Mouse (Mus musculus): ENCODE measurements at regions not wholly inside any gene's neighbourhood (a gene's known extent, or its start where the extent isn't known, plus 50 kb on each side); places are given as distances from the start of the nearest gene placed in this dataset.

DNA sequence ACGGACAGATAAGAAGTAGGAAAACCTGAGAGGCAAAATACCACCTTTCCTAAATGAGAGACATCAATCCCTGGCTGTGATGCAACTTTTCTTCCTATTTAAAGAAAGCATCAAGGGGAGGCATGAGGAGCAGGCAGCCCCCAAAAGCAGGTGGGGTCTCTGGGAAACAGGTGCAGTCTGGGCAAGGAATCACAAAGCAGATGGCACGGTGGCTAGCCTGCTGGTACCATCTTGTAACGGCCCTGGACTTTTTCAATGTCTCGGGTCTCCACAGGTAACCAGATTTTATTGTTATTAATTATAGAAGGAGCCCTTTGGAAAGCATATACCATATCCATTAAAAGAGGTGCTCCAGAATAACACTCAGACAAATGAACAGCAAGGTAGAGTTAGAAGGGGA is 219.6 kb downstream of the Galc start:
- no peak for DNase-seq

DNA sequence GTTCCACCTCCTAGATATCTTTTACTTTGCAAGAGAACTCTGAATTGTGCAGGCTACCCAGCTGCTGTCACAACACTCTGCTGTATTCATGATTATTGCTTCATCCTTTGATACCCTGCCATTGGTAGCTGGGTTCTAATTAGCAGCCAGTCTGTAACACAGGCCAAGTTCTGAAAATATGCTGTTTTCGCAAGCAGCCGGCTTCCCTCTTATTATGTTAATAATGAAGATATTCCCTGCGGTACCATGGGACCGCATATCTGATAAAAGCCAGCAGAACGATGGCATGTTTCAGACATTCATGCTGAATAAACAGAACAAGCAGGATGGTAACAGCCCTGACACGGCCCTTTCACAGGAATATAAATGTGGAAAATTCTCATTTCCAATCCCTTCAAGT is 235.6 kb downstream of the Galc start:
- no peak for DNase-seq

DNA sequence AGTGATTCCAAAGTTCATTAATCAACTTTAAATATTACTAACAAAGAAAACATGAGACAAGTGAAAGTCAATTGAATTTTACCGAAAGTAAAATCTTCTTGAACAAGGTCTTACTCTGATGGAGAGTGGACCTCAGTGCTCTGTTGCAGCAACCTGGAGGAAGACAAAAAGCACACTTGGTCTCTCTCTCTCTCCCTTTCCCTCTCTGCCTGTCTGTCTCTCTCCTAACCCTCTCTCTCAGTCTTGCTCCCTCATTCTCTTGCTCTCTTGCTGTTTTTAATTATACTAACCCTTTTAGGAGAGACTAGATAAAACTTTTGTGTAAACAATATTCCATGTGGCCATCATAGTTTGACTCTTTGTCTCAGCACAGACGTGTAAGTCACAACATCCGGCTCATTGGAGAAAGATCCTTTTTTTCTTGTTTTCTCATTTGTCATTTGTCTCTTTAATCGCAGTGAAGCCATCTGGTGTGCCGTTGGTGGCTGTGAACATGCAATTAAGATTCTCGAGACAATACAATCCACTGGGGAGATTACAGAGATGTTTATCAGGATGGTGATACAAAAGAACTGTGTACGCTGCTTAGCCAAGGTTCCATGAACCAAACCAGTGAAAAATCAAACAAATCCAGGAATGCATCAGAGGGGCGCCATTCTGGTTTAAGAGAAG is 244.5 kb downstream of the Galc start:
- DNase-seq, result no peak

DNA sequence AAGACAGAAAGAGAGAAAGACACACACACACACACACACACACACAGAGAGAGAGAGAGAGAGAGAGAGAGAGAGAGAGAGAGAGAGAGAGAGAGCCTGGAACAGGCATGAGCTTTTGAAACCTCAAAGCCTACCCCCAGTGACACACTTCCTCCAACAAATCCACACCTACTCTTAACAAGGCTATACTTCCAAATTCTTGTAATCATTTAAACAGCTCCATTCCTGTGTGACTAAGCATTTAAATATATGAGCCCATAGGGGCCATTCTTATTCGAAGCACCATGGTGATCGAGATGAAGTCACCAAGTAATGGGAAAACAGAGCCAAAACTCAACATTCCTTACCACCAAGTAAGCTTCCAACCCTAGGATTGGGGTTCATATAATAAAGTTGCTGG is 250.1 kb downstream of the Galc start:
- DNase-seq, result no peak

DNA sequence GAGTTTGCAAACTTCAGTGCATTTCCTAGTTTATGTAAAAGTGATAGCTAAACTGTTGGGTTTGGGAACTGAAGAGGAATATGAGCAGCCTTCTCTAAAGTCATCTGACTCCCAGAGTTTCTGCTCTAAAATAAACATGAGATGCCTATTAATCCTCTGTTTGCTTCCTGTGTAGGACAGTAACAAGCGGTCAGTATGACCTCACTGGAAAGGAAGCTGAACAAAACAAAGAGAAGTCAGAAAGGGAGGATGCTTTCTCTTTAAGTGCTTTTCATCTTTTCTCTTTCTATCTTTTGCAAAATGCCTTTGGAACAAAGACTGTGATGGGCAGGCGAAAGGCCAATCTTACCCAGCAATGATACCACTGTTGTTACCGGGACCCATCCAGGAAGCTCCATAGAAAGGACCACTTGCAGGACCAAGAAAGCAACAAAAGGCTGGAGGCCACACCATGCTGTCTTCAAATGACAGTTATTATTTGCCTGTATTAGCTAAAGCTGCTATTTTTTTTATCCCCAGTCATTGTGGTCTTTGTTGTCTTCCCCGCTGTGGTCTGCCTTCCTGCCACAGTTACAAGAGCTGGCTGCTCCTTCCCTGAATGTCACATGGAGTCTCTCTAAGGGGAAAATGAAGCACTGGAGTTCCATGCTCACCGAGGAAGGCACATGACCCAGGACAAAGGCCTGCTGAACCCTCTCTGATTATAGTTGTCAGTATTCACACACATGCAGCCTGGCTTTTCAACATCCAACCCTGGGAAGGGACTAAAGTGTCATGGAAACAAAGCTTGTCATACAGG is 253.4 kb downstream of the Galc start:
- DNase-seq, result no peak

DNA sequence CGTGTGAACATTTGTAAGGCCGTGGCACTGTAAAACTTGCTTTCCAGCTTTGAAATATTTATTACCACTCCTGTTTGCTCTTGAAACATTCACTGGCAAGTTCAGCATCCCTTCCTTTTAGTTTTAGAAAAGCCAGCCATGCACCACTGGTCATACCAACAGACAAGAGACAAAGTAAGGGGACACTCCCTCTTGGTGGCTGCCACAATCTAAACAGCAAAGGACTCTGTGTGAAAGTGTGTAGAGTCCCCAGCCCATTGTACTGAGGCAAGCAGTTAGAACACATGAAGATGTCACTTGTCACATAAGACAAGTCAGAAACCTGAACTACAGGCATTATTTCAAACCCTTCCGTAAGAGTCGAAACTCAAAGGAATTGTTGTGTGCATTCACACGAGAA is 257.0 kb downstream of the Galc start:
- no peak for DNase-seq

DNA sequence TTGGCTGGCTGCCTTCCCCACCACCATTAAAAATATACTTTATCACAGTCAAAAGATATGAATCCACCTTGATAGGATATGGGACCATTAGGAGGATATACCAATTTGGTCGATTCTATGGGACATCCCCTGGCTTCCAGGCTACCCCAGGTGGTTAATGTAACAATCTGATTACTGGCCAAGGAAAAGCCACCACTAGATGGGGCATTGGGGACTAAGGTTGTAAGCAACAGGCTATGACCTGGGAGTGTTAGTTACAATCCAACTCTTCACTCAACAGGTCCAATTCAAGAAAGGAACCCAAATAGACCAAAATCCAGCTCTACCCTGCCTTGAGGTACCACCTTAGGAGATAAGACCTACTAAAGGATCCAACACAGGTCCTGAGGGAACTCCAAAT is 264.4 kb downstream of the Galc start:
- DNase-seq, result no peak

DNA sequence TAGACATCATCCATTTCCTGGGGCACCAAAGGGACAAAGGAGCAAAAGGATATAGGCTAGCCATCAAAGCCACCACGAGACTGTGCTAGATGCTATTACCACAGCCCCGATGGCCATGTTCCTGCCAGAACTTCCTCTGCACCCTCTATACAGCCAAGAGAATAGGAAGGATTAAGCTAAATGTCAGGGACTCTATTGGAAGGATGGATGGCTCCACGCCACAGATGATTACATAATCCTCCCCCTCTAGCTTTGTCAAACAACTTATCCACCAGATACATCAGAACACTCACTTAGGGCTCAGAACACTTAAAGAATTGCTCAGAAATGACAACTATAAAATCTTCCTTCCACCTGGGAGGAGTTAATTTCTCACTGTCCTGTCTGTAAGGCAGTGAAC is 265.3 kb downstream of the Galc start:
- DNase-seq, result no peak

DNA sequence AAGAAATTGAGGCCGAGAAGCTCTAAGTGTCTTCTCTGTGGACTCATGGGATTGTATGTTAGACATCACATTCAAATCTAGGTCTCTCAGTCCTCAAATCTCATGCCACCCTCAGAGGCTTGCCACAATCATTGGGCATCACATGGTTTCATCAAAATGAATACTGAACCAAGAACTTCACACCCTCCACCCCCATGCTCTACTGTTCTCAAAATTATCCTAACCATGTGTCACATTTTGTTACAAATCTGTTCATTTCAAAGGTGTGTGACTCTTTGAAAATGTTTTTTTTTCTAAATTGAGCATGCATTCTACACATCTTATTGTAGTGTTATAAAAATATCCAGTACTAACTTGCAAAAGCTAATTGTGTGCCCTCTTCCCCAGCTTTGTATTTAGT is 275.9 kb downstream of the Galc start:
- DNase-seq, result no peak

DNA sequence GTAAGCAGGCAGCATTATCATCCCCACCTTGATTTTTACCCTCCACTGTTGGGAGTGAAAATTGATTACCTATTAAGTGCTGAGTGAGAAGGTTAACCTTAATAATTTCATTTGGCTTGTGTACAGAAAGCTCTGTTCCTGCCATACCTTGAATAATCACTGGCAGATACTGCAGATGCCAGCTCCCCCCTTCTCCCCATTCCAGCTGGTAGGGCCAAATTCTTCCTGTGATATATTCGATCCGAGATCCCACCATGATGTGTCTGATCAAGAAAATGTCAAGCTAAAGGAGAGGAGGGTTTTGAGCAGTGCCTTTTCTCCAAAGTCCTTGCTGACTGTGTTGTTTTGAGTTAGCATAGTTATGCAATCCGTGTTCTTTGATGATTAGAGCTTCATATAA is 280.6 kb downstream of the Galc start:
- DNase-seq, result no peak

DNA sequence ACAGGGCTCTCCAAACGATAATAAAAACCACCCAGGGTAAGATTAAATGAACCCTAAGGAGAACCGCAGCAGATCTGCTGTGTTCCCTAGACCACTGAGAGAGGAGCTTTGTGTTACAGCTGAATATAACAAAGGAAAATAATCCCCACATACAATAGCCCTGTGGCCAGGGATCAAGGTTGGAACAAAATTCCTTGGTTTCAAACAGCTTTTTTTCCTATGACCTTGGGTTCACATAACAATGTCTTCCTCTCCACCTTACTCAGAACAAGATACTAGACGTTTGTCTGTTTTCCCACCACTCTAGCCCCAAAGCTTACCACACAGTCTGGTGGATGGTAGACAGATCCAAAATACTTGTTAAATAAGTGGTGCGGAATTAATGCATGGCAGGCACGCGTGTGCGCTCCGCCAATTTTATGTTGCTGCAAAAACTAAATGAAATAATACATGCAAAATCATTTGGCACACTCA is 281.0 kb downstream of the Galc start:
- no peak for DNase-seq

DNA sequence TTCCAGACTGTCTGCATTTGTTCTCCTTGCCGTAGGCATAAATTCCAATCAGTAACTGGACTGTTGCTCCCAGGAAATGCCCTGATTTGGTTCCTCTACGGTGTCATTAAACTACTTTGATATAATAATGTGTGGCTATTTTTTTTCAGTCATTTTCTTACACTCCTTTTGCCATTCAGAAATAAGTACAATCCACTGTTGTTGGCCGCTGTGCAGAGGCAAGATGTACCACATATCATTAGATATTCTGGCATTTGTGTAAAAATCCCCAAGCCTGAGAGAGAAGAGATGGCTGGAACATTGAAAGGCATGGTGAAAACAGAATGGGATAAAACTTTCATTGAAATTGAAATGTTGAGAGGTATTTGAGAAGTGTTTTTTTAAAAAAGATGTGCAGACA is 281.6 kb downstream of the Galc start:
- no peak for DNase-seq

DNA sequence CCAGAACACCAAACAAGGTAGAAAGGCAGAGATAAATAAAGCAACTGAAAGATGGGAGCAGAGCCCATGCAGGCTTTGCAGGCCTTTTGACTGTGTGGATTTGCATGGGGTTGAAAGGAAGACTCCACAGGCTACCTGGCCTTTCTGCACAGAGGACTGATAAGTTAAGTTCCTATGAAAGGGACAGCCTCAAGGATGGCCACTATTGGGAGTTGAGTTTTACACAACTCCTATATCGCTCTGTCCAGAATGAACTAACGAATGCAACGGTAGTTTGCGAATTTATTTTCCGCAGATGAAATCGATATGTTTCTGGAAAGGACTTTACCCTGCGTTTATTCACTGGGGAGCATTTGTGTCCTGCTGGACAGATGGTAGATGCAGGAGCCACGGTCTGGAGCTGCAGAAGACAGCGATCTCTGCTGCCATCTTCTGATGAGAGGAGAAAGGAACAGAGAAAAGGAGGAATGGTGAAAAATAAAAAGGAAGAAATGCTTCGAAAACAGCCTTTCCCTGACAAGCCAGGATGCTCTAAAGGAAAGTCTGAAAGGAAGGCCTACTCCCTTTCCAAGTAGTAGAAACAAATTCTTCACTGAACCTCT is 285.2 kb downstream of the Galc start:
- DNase-seq, result no peak

DNA sequence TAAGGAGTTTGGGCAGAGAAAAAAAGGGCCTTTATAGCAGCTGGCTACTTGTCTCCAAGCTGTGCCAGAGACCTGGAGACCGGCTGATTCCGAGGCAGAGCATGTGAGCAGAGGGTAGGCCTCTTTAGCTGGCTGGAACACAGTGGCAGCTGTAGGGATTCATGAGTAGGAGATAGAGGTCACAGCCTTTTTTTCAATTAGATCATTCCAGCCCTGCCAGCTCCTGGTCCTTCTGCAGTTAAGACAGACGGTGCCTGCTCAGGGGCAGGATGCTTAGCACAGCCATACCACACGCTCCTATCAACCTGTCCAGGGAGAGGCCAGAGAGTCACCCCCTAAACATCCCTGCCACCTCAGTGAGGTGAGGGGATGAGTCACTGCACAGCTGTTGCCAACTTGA is 302.1 kb downstream of the Galc start:
- DNase-seq, result no peak

DNA sequence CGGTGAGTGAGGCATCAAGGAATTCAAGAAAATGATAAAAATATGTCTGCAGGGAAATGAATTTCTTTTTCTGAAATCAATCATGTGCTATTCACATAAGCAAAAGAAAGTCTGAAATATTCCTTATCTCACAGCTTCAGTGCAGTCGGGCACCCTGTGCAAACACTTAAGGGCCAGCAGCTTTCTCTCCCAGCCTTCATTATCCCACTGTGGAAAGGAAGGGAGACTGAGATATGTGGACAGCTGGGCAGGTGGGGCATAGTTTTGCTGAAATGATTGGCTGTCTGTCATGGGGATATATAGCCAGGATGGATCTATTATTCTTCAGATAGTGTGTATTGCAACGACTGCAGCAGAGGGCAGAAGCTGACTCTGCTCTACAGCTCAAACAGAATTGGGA is 305.9 kb downstream of the Galc start:
- DNase-seq, result no peak

DNA sequence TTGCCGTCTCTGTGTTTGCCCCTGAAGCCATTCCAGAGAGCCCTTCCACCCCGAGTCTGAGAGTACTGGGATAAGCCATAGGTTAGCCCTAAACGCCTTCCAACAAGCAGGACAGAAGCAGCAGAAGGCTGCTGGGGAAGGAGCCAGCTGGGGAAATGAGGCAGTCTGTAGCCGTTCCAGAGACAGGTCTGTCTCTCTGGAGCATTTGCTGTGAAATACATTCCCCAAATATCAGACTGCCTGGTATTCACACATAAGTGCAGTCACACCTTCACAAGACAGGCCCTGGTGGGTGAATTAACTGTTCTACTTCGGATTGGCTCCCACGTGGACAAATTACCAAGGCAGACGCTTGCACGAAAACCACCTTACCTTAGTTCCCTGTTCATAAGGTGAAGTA is 307.1 kb downstream of the Galc start:
- DNase-seq, result no peak

DNA sequence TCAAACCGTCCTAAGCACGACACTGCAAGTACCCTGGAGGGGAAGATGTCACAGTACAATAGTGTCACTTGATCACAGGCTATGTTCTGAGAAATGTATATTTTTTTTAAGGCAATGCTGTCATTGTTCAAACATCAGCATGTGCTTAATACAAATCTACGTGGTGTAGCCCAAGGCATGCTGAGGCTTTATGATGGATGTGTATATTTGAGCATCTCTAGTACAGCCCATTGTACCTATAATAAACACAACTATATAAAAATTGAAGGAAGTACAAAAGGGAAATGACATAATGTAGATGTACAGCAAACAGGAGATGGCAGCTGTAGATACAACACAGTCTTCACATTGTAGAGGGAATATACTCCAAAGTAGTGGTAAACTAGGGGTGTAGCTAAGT is 309.2 kb downstream of the Galc start:
- no peak for DNase-seq

DNA sequence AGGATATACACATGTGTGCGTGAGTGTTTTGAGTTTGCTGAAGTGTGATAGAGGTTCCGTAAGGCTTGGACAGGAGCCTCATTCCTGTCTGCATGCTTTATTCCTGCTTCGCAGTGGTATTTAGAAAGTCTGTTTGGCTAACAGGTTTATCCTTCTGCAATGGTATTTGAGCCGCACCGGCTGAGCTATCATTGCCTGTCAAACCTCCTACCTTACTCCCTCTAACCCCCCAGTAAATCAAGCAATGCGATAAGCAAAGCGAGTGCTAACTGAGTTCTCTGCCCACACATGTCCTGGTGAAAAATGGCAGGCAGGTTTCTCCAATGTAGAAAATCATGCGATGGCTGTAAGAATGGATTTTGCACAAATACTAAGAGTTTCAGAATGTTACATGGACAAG is 311.8 kb downstream of the Galc start:
- DNase-seq, result no peak

DNA sequence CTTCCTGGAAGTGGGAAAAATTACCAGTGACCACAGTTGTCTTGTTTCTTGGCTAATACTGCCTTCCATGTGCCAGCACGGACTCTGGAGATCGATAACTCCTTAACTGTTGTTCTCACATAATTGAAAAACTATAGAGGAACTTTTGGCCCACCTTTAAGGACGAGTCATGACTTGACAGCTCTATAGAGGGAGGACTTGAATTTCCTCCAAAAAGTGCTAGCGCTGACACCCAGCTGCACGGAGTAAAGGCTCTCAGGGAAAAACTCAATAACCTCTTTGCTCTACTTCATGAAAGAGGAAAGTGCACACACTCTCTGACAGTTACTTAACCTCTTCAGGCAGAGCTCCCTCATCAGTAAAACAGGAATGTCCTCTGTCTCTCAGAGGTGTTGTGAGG is 320.9 kb downstream of the Galc start:
- no peak for DNase-seq

DNA sequence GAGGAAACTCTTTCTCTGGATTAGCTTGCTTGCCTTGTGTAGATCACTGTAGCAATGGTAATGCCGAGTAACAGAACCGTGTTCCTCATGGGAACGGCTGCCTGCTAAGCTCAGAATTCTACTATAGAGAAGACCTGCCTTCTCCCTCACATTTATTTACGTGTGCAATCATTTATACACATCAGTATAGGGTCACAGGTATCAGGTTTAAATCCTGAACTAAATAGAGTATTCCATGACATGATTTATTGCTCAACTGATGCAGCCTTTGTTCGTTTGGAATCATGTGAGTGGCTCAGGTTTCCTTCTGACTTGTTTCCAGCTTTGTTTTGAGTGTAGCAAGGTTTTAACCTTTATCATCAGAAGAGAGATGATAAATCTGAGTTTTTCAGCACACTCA is 329.4 kb downstream of the Galc start:
- no peak for DNase-seq

DNA sequence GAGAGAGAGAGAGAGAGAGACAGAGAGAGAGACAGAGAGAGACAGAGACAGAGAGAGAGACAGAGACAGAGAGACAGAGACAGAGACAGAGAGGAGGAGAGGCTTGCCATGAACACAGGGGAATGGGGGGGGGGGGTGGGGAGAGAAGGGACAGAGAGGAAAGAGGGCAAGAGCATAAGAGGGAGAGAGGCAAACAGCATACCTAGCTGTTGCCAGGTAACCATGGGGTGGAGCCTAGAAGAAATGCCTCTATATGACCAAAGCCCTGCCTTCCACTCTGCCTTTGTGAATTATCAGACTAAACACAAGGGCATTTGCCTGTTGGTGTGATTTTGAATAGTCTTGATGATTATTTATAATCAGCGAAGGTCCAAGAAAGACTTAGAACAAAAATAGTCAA is 332.2 kb downstream of the Galc start:
- no peak for DNase-seq

DNA sequence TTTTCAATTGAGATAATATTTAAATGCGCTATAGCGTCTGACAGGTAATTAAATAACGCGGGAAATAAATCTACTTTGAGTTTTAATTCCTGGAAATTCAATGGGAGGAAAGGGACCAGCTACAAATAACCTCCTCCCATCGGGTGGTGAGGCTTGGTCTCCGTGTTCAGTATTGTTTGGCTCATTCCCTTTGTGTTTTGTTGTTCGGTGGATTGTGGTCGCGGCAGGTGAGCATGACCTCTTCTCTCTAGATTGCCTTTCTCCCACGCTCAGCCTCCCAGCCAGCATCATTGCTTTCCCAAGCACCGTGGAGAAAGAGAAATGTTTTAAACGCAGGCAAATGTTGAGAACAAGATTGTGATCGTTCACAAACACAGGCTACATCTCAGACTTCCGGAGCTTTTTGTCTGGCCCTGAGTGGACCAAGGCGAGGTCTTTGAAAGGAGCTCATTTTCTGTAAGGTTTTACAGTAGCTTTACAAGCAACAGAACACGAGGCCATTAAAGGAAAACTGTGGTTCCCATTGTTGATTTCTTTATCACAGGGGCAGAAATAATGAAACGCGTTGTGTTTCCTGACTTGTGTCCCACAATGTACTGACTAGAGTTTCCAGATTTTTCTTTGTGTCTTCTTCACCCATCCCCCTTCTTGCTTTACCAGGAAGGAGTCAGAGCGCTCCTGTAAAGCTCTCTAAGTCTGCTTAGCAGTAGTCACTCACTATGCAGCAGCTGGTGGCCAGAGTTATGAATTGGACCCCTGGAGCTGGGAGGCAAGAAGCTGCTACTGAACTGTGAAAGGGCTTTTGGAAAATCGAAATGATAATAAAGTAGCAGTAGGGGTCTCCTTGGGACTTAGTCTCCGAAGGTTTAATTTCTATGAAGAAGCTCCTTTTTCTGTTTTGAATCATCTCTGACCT is 337.7 kb downstream of the Galc start:
- DNase-seq, result no peak

DNA sequence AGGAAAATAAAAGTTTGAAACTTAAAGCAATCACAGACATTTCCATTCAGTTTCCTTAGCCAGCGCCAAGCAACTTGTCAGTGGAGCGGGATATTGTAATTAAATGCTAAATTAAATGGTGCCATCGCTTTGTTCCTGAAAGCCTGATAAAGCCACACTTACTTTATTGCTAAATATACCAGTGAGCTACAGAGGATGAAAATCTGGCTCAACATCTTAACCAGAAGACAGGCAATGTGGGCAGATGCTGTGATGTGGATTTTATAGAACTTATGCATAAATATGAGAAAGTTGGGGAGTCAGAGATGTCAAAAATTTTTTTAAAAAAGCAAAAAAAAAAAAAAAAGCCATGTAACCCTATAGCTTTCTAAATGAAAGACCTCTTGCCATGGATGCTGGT is 340.8 kb downstream of the Galc start:
- no peak for DNase-seq
